Mouse (Mus musculus) C2C12 (cell line): ENCODE data around the gene Cdh22. TPM values are rescaled to one million over a fixed set of nuclear protein-coding genes. Genes with fewer than 3 reads are reported as not detected.

Experiments used
- H3K27me3 ChIP-seq: one replicate; pipeline ENCODE4 v1.6.1; 2011; ENCODE audit not compliant: control insufficient read depth, insufficient read depth, insufficient read length
- H3K36me3 ChIP-seq: one replicate; pipeline ENCODE4 v1.6.1; 2011; ENCODE audit not compliant: control insufficient read depth, insufficient read depth
- H3K4me3 ChIP-seq: one replicate; pipeline ENCODE4 v1.5.1; 2011; ENCODE audit warnings: mild to moderate bottlenecking, control low read depth; ENCODE audit not compliant: poor library complexity, insufficient read depth, severe bottlenecking
- H3K79me2 ChIP-seq: one replicate; pipeline ENCODE4 v1.6.1; 2011; ENCODE audit not compliant: control insufficient read depth, insufficient read depth
- H3K79me3 ChIP-seq: one replicate; pipeline ENCODE4 v1.6.1; 2011; ENCODE audit warnings: low read depth, control low read depth
- H3ac ChIP-seq: one replicate; pipeline ENCODE3; 2011; ENCODE audit warnings: low read depth; ENCODE audit not compliant: control insufficient read depth, insufficient read length
- CEBPB ChIP-seq: IDR thresholded peaks from one replicate; pipeline ENCODE4 v1.6.1; 2011; ENCODE audit warnings: low read depth, mild to moderate bottlenecking, control low read depth, moderate library complexity
- CTCF ChIP-seq: IDR thresholded peaks from one replicate; pipeline ENCODE4 v1.5.1; 2011; ENCODE audit not compliant: control insufficient read depth, insufficient read depth, insufficient read length
- FOSL1 ChIP-seq: IDR thresholded peaks from one replicate; pipeline ENCODE4 v1.8.0; 2011; ENCODE audit warnings: mild to moderate bottlenecking, low read length; ENCODE audit not compliant: poor library complexity, insufficient read depth, severe bottlenecking
- MAX ChIP-seq: IDR thresholded peaks from one replicate; pipeline ENCODE4 v1.6.1; 2011; ENCODE audit warnings: mild to moderate bottlenecking, control low read depth
- MYOD1 ChIP-seq: IDR thresholded peaks from one replicate; pipeline ENCODE4 v1.6.1; 2011; ENCODE audit warnings: low read depth; ENCODE audit not compliant: control insufficient read depth, insufficient read length
- MYOG ChIP-seq: IDR thresholded peaks from one replicate; pipeline ENCODE4 v1.6.1; 2011; ENCODE audit not compliant: control insufficient read depth, insufficient read length; ENCODE audit errors: extremely low read depth
- USF1 ChIP-seq: IDR thresholded peaks from one replicate; pipeline ENCODE4 v1.6.1; 2011; ENCODE audit warnings: low read depth, mild to moderate bottlenecking, control low read depth, moderate library complexity
- long read RNA-seq, 2 experiments: library from polyadenylated mRNA; unstranded; transcript quantifications; one replicate each; pipeline ENCODE4 v2.0.0; 2019 to 2020
- polyA plus RNA-seq: library from polyadenylated mRNA; unstranded; fragments of >200 nt; fragmentation: generic; extraction: Trizol; gene quantifications from one replicate; pipeline ENCODE4 v1.2.1, GENCODE M21; 2012; ENCODE audit warnings: missing spikeins

Cdh22 gene
- 0.02 TPM for polyA plus RNA-seq
- long read RNA-seq, experiment 1: 0 reads
- long read RNA-seq, experiment 2: 0 reads

DNA sequence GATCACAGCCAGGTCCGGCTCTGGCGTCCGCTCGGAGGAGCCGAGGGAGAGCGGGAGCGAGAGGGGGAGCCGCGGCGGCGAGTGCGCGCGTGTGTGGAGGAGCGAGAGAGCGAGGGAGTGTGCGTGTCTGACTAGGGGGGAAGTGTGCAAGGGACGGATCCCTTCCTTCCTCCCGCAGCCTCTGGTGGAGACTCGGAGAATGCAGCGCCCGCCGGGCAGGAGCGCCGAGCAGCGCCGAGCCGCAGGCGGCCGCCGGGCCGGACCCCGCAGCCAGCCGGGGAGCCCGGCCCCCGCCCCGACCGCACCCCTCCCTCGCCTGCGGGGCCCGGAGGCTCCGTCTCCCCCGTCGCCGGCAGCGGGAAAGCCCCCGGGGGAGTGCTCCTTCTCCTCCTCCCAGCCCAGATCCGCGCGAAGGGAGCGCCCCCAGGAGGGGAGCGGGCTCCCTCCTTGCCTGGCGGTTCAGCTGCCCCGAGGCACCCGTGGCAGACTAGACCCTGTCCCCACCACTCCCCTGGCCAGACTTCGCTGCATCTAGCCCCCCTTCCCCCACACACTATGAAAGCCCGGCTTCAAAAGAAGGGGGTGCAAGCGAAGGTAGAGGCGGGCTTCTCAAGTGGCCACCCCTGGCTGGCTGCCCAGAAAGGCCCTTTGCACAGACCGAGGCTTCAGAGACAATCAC is at the start of gene Cdh22:
Gene Cdh22, minus strand, starts transcription at position 241 of the 679 bp plus-strand sequence.
- Histone ChIP-seq H3K79me3 (no peaks in the 10 kb centered on the region), H3K79me2 (no peaks in the 10 kb centered on the region), H3K36me3 (no peaks in the 10 kb centered on the region), H3ac (no peak within 1 kb of the TSS), H3K4me3 (no peak within 1 kb of the TSS), H3K27me3 (peaks cover 94% of the 10 kb centered on the region)
- no peak for TF ChIP-seq MYOG
- TF ChIP-seq CTCF: no peak
- TF ChIP-seq CEBPB: no peak
- no peak for TF ChIP-seq USF1

- H3K79me3 ChIP-seq: no peaks in the 10 kb centered on the region
- no peak overlapping the region for H3K4me3 ChIP-seq
- H3ac ChIP-seq: no peak overlapping the region
- TF ChIP-seq MYOD1 (no peak), USF1 (no peak), MAX (no peak), CEBPB (no peak), FOSL1 (no peak), MYOG (no peak), CTCF (no peak)
- H3K36me3 ChIP-seq: peaks cover 6% of the 10 kb centered on the region
- H3K79me2 ChIP-seq: no peaks in the 10 kb centered on the region
- H3K27me3 ChIP-seq: no peaks in the 10 kb centered on the region
These were observed 49.7 kb upstream of the Cdh22 start for GRCm38 (mm10) chr2:165284377-165284776.

GRCm38 (mm10) chr2:165283644-165284043 is 49.0 kb upstream of the Cdh22 start:
- Histone ChIP-seq H3ac (no peak overlapping the region), H3K79me2 (no peaks in the 10 kb centered on the region), H3K36me3 (peaks cover 6% of the 10 kb centered on the region), H3K27me3 (no peaks in the 10 kb centered on the region), H3K4me3 (no peak overlapping the region), H3K79me3 (no peaks in the 10 kb centered on the region)
- TF ChIP-seq MYOD1: no peak
- TF ChIP-seq MAX: no peak
- no peak for TF ChIP-seq CTCF
- TF ChIP-seq USF1: no peak

DNA sequence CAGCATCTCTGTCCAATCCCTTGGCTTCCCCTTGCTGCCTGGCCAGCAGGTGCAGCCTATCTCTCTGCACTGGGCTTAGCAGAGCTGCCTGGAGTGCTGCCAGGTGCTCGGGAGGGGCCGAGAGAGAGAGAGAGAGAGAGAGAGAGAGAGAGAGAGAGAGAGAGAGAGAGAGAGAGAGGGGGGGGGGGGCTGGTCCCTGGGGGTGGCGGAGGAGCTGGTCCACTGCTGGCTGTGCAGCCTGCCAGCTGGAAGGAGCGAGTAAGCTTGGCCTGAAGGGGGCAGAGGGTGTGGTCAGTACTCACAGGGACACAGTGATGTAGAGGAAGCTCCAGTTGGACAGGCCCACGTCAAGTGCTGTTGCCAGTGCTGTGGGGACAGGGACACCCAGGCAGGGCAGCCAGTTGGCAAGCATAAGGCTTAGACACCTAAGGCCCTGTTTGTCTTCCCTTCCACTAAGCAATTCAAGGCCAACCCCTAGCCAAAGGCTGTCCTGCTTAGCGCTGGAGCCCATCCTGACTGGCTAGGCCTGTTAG is 47.2 kb upstream of the Cdh22 start:
- Histone ChIP-seq H3K27me3 (no peaks in the 10 kb centered on the region), H3K79me2 (no peaks in the 10 kb centered on the region), H3K79me3 (no peaks in the 10 kb centered on the region), H3K36me3 (peaks cover 6% of the 10 kb centered on the region), H3K4me3 (no peak overlapping the region), H3ac (no peak overlapping the region)
- TF ChIP-seq USF1 (no peak), MAX (no peak), MYOG (no peak), MYOD1 (no peak), CTCF (no peak), CEBPB (no peak), FOSL1 (no peak)

DNA sequence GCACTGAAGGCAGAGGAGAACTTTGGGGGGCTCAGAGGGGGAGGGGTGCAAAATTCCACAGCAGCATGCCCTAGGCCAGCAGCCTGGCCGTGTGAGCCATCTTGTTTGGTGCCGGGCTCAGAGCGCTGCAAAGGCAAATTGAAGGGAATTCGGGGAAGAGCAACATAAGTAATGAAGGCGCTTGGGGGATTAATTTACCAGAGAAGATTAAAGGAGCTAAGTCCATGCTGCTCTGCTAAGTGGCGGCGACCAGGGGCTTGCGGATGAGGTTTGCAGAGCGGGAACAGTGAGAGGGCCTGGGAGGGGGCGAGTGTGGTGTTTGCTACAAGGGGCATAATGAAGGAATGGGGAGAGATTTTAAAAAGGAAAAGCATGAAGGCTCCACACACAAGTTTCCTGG is 44.7 kb upstream of the Cdh22 start:
- H3K36me3 ChIP-seq: peaks cover 6% of the 10 kb centered on the region
- H3K79me2 ChIP-seq: no peaks in the 10 kb centered on the region
- no peaks in the 10 kb centered on the region for H3K27me3 ChIP-seq
- no peak overlapping the region for H3ac ChIP-seq
- no peak for TF ChIP-seq FOSL1
- no peak for TF ChIP-seq MAX
- TF ChIP-seq CTCF: no peak
- TF ChIP-seq MYOD1: no peak
- TF ChIP-seq CEBPB: no peak
- no peak for TF ChIP-seq USF1
- TF ChIP-seq MYOG: no peak
- no peak overlapping the region for H3K4me3 ChIP-seq
- no peaks in the 10 kb centered on the region for H3K79me3 ChIP-seq

GRCm38 (mm10) chr2:165277188-165277740 is 42.6 kb upstream of the Cdh22 start:
- TF ChIP-seq MYOD1 (peak; percentile 62), CTCF (no peak)
- no peaks in the 10 kb centered on the region for H3K79me2 ChIP-seq
- H3K27me3 ChIP-seq: no peaks in the 10 kb centered on the region
- H3K36me3 ChIP-seq: peaks cover 2% of the 10 kb centered on the region
- H3K4me3 ChIP-seq: no peak overlapping the region
- H3ac ChIP-seq: no peak overlapping the region
- no peaks in the 10 kb centered on the region for H3K79me3 ChIP-seq
